Mouse (Mus musculus): ENCODE data around the gene 1500009L16Rik.

- TF ChIP-seq CTCF (IDR thresholded peaks at IDR 0.05; ENCODE audit: low read depth) (peak; percentile 94), EP300 (optimal IDR thresholded peaks at IDR 0.05) (no peak)
These were observed 6.8 kb downstream of the 1500009L16Rik start for GRCm38 (mm10) chr10:83729492-83729891.

Data from stomach, postnatal 0 days (tissue).